13 mouse cellular contexts compared by ENCODE assay signal in the genomic region with DNA sequence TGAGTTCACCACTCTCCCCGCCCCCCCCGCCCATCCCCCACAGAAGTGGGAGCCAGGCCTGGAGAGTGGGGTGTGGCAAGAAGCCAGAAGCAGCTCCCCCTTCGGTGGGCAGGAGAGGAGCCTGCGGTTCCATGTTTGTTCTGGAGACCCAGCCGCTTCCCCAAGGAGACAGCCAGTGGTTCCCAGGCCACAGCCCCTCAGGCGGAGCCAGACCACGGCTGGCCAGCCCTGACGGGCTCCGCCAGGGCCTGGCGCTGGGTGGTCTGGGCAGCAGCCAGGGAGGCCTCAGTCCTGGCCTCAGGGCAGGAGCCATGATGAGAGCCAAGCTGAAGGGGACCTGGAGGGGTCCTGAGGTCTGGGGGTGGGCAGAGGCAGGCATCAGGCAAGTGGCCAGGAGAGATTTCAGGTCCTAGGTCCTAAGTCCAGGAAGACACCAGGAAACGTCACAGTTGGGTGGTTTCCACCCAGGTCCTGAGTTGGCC. TPM values are rescaled to one million over a fixed set of nuclear protein-coding genes. Genes with fewer than 3 reads are reported as not detected.
A peak's percentile ranks its signal among the peaks of the same experiment; 100 is the strongest.
DNase-seq lines count a peak whose midpoint lies in the region; ATAC-seq and TF ChIP-seq lines count a peak whose summit lies in the region.
"Had no signal": no experiment of that assay in that cellular context is flagged by ENCODE, and none has a peak within 500 bp of the region (broad histone marks: within the 10 kb centered on the region; RNA-seq: fewer than 3 reads in every experiment).

No protein-coding gene starts in this region.

- no peak overlapping the region for H3K4me2 ChIP-seq in lung, embryonic 14.5 days
- no peak overlapping the region for H3K4me2 ChIP-seq in embryonic facial prominence, embryonic 13.5 days
- no peak overlapping the region for H3K4me2 ChIP-seq in hindbrain, embryonic 16.5 days (ENCODE audit: low read length)
- H3K4me2 ChIP-seq: liver, embryonic 13.5 days had no signal

- no peaks in the 10 kb centered on the region for H3K9me3 ChIP-seq in lung, embryonic 14.5 days (ENCODE audit: low read depth, low read length)
- H3K9me3 ChIP-seq in embryonic facial prominence, embryonic 13.5 days, result no peaks in the 10 kb centered on the region
- H3K9me3 ChIP-seq in hindbrain, embryonic 16.5 days (ENCODE audit: control insufficient read depth, low read length), result no peaks in the 10 kb centered on the region
- H3K9me3 ChIP-seq: liver, embryonic 13.5 days had no signal

- H3K9ac ChIP-seq in lung, embryonic 14.5 days, result no peak overlapping the region
- H3K9ac ChIP-seq in embryonic facial prominence, embryonic 13.5 days, result no peak overlapping the region
- H3K9ac ChIP-seq in hindbrain, embryonic 16.5 days (ENCODE audit: low read depth, low read length), result no peak overlapping the region
- H3K9ac ChIP-seq: liver, embryonic 13.5 days had no signal

- H3K27me3 ChIP-seq in lung, embryonic 14.5 days (ENCODE audit: insufficient read depth, low read length), result no peaks in the 10 kb centered on the region
- H3K27me3 ChIP-seq in embryonic facial prominence, embryonic 13.5 days, result no peaks in the 10 kb centered on the region
- no peaks in the 10 kb centered on the region for H3K27me3 ChIP-seq in hindbrain, embryonic 16.5 days (replicated peaks; ENCODE audit: control insufficient read depth, insufficient read depth, low read length)

- 0 out of 2 replicates have a peak, but pooled peaks cover 5% of the 10 kb centered on the region for H3K4me1 ChIP-seq in lung, embryonic 14.5 days (ENCODE audit: insufficient read depth)
- H3K4me1 ChIP-seq in embryonic facial prominence, embryonic 13.5 days, result peaks cover 29% of the 10 kb centered on the region
- H3K4me1 ChIP-seq in hindbrain, embryonic 16.5 days (ENCODE audit: control insufficient read depth, insufficient read depth, low read depth, low read length), result peaks cover 10% of the 10 kb centered on the region

- H3K27ac ChIP-seq in lung, embryonic 14.5 days (ENCODE audit: low read depth), result no peak overlapping the region
- peak overlapping the region; percentile 44; the same call in 1 of the 2 replicates for H3K27ac ChIP-seq in embryonic facial prominence, embryonic 13.5 days
- no peak overlapping the region; the same call in 1 of the 2 replicates for H3K27ac ChIP-seq in hindbrain, embryonic 16.5 days (ENCODE audit: low read depth, low read length)
- H3K27ac ChIP-seq: left cerebral cortex, adult 2 months; liver, embryonic 13.5 days had no signal

- no peak overlapping the region for H3K4me3 ChIP-seq in lung, embryonic 14.5 days (ENCODE audit: low read depth, low read length)
- H3K4me3 ChIP-seq in embryonic facial prominence, embryonic 13.5 days, result no peak overlapping the region
- no peak overlapping the region for H3K4me3 ChIP-seq in hindbrain, embryonic 16.5 days (ENCODE audit: low read length)
- H3K4me3 ChIP-seq: left cerebral cortex, adult 2 months; liver, embryonic 13.5 days; myocyte had no signal

- TF ChIP-seq CTCF in lung, embryonic 14.5 days (IDR thresholded peaks at IDR 0.05; ENCODE audit: low read depth), result peak; percentile 17; the same call in 1 of the 2 replicates

- 40% methylated on average over 11 of the region's 11 CpGs for WGBS in lung, embryonic 14.5 days
- WGBS in embryonic facial prominence, embryonic 13.5 days, result 35% methylated on average over 11 of the region's 11 CpGs
- WGBS in hindbrain, embryonic 16.5 days, result 40% methylated on average over 11 of the region's 11 CpGs

- no peaks in the 10 kb centered on the region for H3K36me3 ChIP-seq in lung, embryonic 14.5 days (ENCODE audit: insufficient read depth)
- H3K36me3 ChIP-seq in embryonic facial prominence, embryonic 13.5 days, result no peaks in the 10 kb centered on the region
- H3K36me3 ChIP-seq in hindbrain, embryonic 16.5 days (ENCODE audit: control insufficient read depth, insufficient read depth, low read length), result no peaks in the 10 kb centered on the region
- H3K36me3 ChIP-seq: liver, embryonic 13.5 days had no signal

- DNase-seq in lung, embryonic 14.5 days, result peak; percentile 38
- DNase-seq in lung, postnatal 4 days, result no peak
- DNase-seq in kidney, postnatal 25 days, result peak; percentile 81 to 92
- DNase-seq in layer of hippocampus, adult 9-11 months, result no peak
- no peak for DNase-seq in c-Kit-positive CD71-positive TER-119-positive erythroid progenitor cells, embryonic 14.5 days (ENCODE audit: low spot score)
- DNase-seq: gastrocnemius, postnatal 25 days; liver, embryonic 13.5 days; spleen, adult 18-20 months had no signal

- ATAC-seq in lung, embryonic 14.5 days (ENCODE audit: insufficient read depth), result no peak; the same call in 1 of the 2 replicates
- ATAC-seq in embryonic facial prominence, embryonic 13.5 days (ENCODE audit: insufficient number of reproducible peaks, insufficient read depth, low FRiP score, low TSS enrichment, low read depth), result no peak
- peak; percentile 62 for ATAC-seq in hindbrain, embryonic 16.5 days
- ATAC-seq: intestine, postnatal 0 days had no signal

RNA-seq across cellular contexts. Expression of gene Alpl, which starts 59.9 kb away (rescaled TPM):
- 3.5 and 4.1 TPM in 2 replicates for polyA plus RNA-seq in lung, embryonic 14.5 days (2014; fragmentation: Nextera tagmentation; extraction: Ambion mirVana)
- 110 and 122 TPM in 2 replicates for polyA plus RNA-seq in embryonic facial prominence, embryonic 13.5 days (2015; fragmentation: Nextera tagmentation; extraction: Ambion mirVana)
- polyA plus RNA-seq in hindbrain, embryonic 16.5 days (2015; fragmentation: Nextera tagmentation; extraction: Ambion mirVana), result 16.9 and 18.0 TPM in 2 replicates

Comparison
In these comparisons a context has a peak if more than half of its experiments do, and no peak if none do; other contexts are left out.
1. DNase-seq: peak in lung, embryonic 14.5 days (single experiment) and kidney, postnatal 25 days (2 of 2); none in lung, postnatal 4 days (0 of 2), layer of hippocampus, adult 9-11 months (single experiment) and c-Kit-positive CD71-positive TER-119-positive erythroid progenitor cells, embryonic 14.5 days (single experiment).